Mouse (Mus musculus) layer of hippocampus, adult 9-11 months (tissue): Measurements from ENCODE around the gene Tmem63c.

ENCODE experiments used
- DNase-seq: peaks from one replicate; pipeline ENCODE4 v3.0.0; 2022

The Tmem63c gene

GRCm38 (mm10) chr12:87021040-87021439 is at the start of gene Tmem63c:
Gene Tmem63c (plus strand): TSS chr12:87021340.
- DNase-seq, result no peak

- DNase-seq, result peak; percentile 56
These were observed 47.9 kb upstream of the Tmem63c start for GRCm38 (mm10) chr12:86973216-86973615.

- DNase-seq, result peak; percentile 65
These were observed 47.4 kb upstream of the Tmem63c start for GRCm38 (mm10) chr12:86973706-86974105.

- peak; percentile 57 for DNase-seq
These were observed 46.5 kb upstream of the Tmem63c start for GRCm38 (mm10) chr12:86974387-86975288.

GRCm38 (mm10) chr12:86975761-86976160 is 45.4 kb upstream of the Tmem63c start:
- no peak for DNase-seq

- no peak for DNase-seq
These were observed 44.5 kb upstream of the Tmem63c start for GRCm38 (mm10) chr12:86976511-86977168.

GRCm38 (mm10) chr12:86977833-86978232 is 43.3 kb upstream of the Tmem63c start:
- DNase-seq, result peak; percentile 69

- DNase-seq, result no peak
These were observed 40.0 kb upstream of the Tmem63c start for GRCm38 (mm10) chr12:86981180-86981579.

GRCm38 (mm10) chr12:86983470-86984193 is 37.5 kb upstream of the Tmem63c start:
- peak; percentile 56 for DNase-seq

- no peak for DNase-seq
These were observed 37.0 kb upstream of the Tmem63c start for GRCm38 (mm10) chr12:86984194-86984555.

- no peak for DNase-seq
These were observed 34.6 kb upstream of the Tmem63c start for GRCm38 (mm10) chr12:86986562-86986961.

- no peak for DNase-seq
These were observed 32.9 kb upstream of the Tmem63c start for GRCm38 (mm10) chr12:86988227-86988626.

GRCm38 (mm10) chr12:86989378-86989777 is 31.8 kb upstream of the Tmem63c start:
- DNase-seq, result no peak

GRCm38 (mm10) chr12:86989890-86990754 is 31.0 kb upstream of the Tmem63c start, which contains the start of gene Zdhhc22:
Gene Zdhhc22 (minus strand): TSS chr12:86990430.
- no peak for DNase-seq

GRCm38 (mm10) chr12:86990755-86991110 is 30.4 kb upstream of the Tmem63c start:
- no peak for DNase-seq

GRCm38 (mm10) chr12:86994166-86994565 is 27.0 kb upstream of the Tmem63c start:
- DNase-seq, result no peak

GRCm38 (mm10) chr12:86994776-86995175 is 26.4 kb upstream of the Tmem63c start:
- no peak for DNase-seq

GRCm38 (mm10) chr12:86995931-86996330 is 25.2 kb upstream of the Tmem63c start:
- DNase-seq, result no peak

- DNase-seq, result no peak
These were observed 22.4 kb upstream of the Tmem63c start for GRCm38 (mm10) chr12:86998699-86999098.

GRCm38 (mm10) chr12:86999283-86999820 is 21.8 kb upstream of the Tmem63c start:
- DNase-seq, result no peak

GRCm38 (mm10) chr12:87000151-87000839 is 20.8 kb upstream of the Tmem63c start:
- no peak for DNase-seq

- no peak for DNase-seq
These were observed 20.3 kb upstream of the Tmem63c start for GRCm38 (mm10) chr12:87000840-87001176.
